Mouse (Mus musculus) c-Kit-positive CD71-positive TER-119-positive erythroid progenitor cells, embryonic 14.5 days (primary cell): Measurements from ENCODE around the gene Hdhd3.
"Not testable (repeated sequence)": the region's sequence is repeated elsewhere in the genome, so short reads cannot be mapped to it uniquely, and the experiment has no call there.

Experiments used
- DNase-seq: peaks from one replicate; pipeline ENCODE4 v3.0.0-alpha.2; 2013; ENCODE audit warnings: low spot score

The Hdhd3 gene

GRCm38 (mm10) chr4:62509946-62510345, 6.7 kb upstream of the Hdhd3 start:
- no peak for DNase-seq

- DNase-seq = no peak
Observed at GRCm38 (mm10) chr4:62508839-62509238, 5.6 kb upstream of the Hdhd3 start.

- peak; percentile 75 for DNase-seq
Observed at GRCm38 (mm10) chr4:62506798-62507197, 3.5 kb upstream of the Hdhd3 start.

GRCm38 (mm10) chr4:62505991-62506390, 2.7 kb upstream of the Hdhd3 start:
- no peak for DNase-seq

- DNase-seq = no peak
Observed at GRCm38 (mm10) chr4:62502969-62503368, 298 bp downstream of the Hdhd3 start.

GRCm38 (mm10) chr4:62501964-62502732, 1.1 kb downstream of the Hdhd3 start:
- peak; percentile 91 for DNase-seq

- no peak for DNase-seq
Observed at GRCm38 (mm10) chr4:62501534-62501933, 1.7 kb downstream of the Hdhd3 start.

- no peak for DNase-seq
Observed at GRCm38 (mm10) chr4:62500799-62501198, 2.5 kb downstream of the Hdhd3 start.

- no peak for DNase-seq
Observed at GRCm38 (mm10) chr4:62496815-62497214, 6.5 kb downstream of the Hdhd3 start.

- no peak for DNase-seq
Observed at GRCm38 (mm10) chr4:62495946-62496345, 7.3 kb downstream of the Hdhd3 start.

- DNase-seq = no peak
Observed at GRCm38 (mm10) chr4:62494230-62494629, 9.0 kb downstream of the Hdhd3 start.

- no peak for DNase-seq
Observed at GRCm38 (mm10) chr4:62492682-62493081, 10.6 kb downstream of the Hdhd3 start.

GRCm38 (mm10) chr4:62487914-62488313, 15.4 kb downstream of the Hdhd3 start:
- no peak for DNase-seq

- DNase-seq = no peak
Observed at GRCm38 (mm10) chr4:62487172-62487571, 16.1 kb downstream of the Hdhd3 start.

GRCm38 (mm10) chr4:62486162-62486696, 17.0 kb downstream of the Hdhd3 start:
- no peak for DNase-seq

GRCm38 (mm10) chr4:62485450-62486161, 17.7 kb downstream of the Hdhd3 start:
- peak; percentile 64 for DNase-seq

- DNase-seq = no peak
Observed at GRCm38 (mm10) chr4:62484928-62485327, 18.3 kb downstream of the Hdhd3 start.

GRCm38 (mm10) chr4:62480709-62481605, 22.3 kb downstream of the Hdhd3 start:
- DNase-seq = no peak

GRCm38 (mm10) chr4:62479937-62480708, 23.1 kb downstream of the Hdhd3 start, which contains the start of gene Bspry:
Gene Bspry, plus strand, starts transcription at chr4:62480053.
- DNase-seq = no peak

- DNase-seq = not testable (repeated sequence)
Observed at GRCm38 (mm10) chr4:62479593-62479936, 23.7 kb downstream of the Hdhd3 start.

GRCm38 (mm10) chr4:62477542-62478244, 25.6 kb downstream of the Hdhd3 start:
- DNase-seq = no peak
